Mouse (Mus musculus) adrenal gland, postnatal 25 days (tissue): Measurements from ENCODE around the gene Neil1. TPM values are rescaled to one million over a fixed set of nuclear protein-coding genes. Genes with fewer than 3 reads are reported as not detected.

Source experiments
- DNase-seq: peaks from one replicate; pipeline ENCODE4 v3.0.0; 2021; ENCODE audit warnings: mixed read lengths
- long read RNA-seq: library from polyadenylated mRNA; stranded (forward); transcript quantifications from one replicate; pipeline ENCODE4 v2.0.0, GENCODE M21; 2021
- total RNA-seq: library from RNA; stranded (reverse); gene quantifications from 2 replicates; pipeline ENCODE4 v1.2.3, GENCODE M21; 2021

Gene Neil1
- 8.9 and 13.9 TPM in 2 replicates for total RNA-seq
- long read RNA-seq, transcript Neil1-203 (10 exons, 1,693 nt) = major isoform, 7 of 11 reads
- long read RNA-seq, partial matches to known transcripts = 1 of 11 reads
- long read RNA-seq, other reads (novel, unspliced or antisense) = 2 of 11 reads

DNA sequence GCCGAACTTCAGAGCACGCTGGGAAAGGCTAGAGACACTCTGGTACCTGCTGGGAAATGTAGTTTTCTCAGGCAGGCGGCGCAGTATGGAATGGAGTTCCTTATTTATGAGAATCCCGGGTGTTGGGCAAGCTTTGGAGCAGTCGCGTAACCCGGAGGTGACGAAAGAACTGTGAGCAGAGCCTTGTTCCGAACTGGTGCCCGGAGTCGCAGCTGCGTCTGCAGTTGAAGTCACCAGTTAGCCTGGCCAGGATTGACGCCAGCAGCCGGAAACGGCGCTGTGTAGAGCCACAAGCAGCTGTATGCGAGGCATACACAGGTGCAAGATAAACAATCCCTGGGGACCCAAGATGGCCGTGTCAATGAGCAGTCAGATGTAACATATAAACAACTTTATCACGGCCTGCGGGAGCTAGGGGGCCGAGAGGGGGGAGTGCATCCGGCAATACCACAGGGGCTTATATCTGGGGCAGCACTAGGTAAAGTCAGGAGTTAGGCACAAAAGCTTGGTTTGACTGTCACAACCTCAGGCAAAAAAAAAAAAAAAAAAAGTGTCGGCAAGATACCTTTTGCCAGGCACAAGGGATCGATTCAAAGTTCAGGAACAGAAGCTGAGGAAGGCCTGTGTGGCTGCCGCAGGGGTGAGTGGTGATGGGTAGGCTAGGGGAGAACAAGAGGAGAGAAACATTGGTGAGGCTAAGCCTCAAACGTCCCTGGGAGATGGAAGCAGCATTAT lies at the start of gene Neil1:
TSS of gene Neil1 (minus strand) at position 162 of the 735 bp plus-strand sequence.
- peak; percentile 75 for DNase-seq

DNA sequence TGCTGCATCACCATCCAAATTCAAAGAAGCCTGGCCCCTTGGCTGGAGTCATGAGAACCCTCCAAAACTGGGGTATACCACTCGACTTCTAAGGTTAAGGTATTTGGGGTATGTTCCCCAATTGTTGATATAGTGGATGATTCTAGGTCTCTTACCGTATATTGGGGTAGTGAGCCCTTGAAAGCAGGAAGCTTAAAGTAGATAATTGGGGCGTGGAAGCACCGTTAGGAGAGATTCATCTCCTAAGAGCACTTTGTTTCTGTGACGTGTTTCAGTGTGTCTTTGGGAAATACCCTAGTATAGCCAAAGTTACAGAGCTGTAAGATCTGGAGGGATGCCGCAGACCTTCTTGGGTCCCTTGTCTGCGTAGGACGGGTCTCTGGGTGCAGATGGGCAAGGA lies 49.3 kb upstream of the Neil1 start:
- DNase-seq = no peak

DNA sequence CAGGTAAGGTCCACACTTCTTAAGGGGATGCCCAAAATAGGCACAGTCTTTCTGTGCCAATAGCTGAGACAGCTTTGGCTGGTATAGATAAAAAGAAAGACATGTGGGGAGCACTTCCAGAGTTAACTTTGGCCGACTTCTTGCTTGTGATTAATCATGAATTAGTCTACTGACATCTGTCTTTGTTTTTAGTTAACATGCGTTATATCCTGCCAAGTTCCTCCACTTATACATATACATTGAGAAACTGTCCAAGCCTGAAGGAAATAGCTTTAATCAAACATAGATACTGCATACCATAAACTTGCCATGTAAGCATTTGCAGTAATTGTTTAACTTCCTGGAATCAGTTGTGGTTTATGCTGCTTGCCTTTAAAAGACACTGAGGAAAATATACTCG lies 48.6 kb upstream of the Neil1 start:
- DNase-seq = no peak

DNA sequence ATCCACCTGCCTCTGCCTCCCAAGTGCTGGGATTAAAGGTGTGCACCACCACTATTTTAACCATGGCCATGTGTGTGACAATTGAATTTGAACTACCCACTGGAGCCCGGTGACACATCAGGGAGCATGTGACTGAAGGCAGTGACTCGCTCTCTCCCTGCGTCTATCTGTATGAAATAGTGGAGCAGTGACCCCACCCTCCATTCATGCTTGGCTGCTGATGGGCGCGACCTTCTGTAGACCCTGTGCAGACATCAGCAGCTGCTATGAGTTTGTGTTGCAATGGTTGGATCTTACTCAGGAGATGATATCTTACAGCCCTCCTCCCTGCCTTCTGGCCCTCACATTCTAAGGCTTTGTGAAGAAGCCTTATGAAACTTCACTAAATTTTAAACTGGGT lies 20.3 kb upstream of the Neil1 start:
- no peak for DNase-seq

- no peak for DNase-seq
Observed at GRCm38 (mm10) chr9:57166173-57166572, 18.1 kb upstream of the Neil1 start.

DNA sequence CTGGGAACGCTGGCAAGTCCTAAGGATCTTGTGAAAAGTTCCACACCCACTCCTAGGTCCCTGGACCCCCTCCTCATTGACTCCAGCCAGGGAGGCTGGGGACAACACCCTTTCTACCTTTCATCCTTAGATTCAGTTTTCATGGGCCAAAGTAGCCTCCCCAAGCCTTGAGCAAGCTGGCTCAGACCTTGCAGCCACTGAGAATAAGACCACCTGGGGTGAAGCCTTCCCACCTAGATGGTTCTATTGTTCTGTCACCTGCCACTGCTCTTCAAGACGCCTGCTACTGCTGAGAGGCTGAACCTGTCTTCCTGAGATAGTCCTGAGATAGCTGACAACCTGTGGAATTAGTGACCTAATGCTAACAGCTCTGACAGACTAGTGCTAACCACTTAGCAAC lies 15.0 kb upstream of the Neil1 start:
- no peak for DNase-seq

DNA sequence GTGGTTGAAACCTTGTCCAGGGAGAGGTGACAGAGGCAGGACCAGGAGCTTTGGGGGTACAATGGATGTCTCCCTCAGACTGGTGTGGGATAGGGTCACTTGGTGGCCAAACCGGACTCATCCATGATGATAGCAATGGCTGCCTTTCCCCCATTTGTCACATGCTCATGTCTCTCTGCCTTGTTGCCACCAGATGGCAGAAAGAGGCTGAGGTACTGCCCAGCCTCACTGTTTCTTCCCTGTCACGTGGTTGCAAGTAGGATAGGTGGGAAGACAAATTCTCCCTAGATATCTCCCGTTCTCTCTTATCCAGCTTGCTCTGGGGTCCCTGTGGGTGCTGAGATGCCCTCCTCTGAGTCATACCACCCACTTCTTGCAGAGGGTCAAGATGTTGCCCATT lies 14.4 kb upstream of the Neil1 start:
- DNase-seq = no peak

GRCm38 (mm10) chr9:57158506-57158905 lies 10.4 kb upstream of the Neil1 start:
- DNase-seq = no peak

GRCm38 (mm10) chr9:57158013-57158470 lies 9.9 kb upstream of the Neil1 start, which contains the start of gene Commd4:
TSS of gene Commd4 (minus strand) at chr9:57158331.
- peak; percentile 85 for DNase-seq

DNA sequence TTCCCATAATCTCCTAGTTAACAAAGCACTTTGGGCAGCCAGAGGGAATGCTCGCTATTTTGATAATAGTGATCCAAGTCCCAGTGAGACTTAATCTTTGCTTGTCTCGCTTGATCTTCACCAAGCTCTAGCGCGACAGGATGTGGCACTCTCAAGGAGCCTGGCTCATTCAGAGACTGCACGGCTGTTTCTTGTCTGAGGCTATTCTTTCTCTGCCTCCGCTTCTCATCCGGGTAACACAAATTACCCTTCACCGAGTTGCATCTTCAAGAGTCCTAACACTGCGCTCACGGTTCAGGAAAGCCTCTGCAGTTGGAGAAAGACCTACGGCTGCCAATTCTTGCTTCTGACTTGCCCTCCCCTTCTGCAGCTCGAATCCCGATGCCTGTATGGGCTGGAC lies 9.4 kb upstream of the Neil1 start:
- DNase-seq = no peak

DNA sequence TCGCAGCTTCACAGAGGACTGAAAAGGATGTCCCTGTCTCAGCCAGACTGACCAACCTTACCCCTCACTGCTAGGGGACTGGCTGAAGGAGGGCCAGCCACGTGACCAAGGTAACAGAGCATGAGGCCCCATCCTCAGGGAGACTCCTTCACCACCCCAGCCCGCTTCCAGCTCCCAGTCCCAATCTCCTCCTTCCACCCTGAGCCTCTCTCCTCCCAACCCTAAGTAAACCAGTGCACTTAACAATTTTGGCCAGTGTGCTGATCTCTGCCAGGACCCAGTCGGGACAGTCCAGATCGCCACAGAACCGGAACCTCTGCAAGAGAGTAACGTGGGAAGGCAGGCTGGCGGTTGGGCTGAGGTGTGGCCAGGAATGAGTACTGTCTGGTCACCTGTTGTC lies 8.7 kb upstream of the Neil1 start:
- DNase-seq = no peak

DNA sequence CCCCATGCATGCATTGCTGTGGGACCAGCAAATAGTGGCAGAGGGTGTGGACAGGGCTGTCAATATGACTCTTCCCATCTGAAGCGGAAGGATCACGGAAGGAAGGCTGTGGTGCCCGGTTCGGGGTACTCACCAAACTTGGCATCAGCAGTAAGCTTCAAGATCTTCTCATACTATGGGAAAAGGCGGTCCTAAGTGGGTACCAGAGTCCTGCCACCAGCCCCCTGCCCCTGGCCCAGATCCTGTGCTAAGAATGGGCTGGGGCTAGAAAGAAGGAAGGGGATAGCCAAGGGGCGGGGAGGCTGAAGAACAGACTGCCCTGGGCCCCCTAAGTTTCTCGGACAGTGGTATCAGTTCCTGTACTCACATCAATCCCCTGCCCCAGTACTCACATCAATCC lies 8.3 kb upstream of the Neil1 start:
- no peak for DNase-seq

GRCm38 (mm10) chr9:57152331-57152730 lies 4.2 kb upstream of the Neil1 start:
- no peak for DNase-seq

GRCm38 (mm10) chr9:57150192-57150591 lies 2.1 kb upstream of the Neil1 start:
- no peak for DNase-seq

DNA sequence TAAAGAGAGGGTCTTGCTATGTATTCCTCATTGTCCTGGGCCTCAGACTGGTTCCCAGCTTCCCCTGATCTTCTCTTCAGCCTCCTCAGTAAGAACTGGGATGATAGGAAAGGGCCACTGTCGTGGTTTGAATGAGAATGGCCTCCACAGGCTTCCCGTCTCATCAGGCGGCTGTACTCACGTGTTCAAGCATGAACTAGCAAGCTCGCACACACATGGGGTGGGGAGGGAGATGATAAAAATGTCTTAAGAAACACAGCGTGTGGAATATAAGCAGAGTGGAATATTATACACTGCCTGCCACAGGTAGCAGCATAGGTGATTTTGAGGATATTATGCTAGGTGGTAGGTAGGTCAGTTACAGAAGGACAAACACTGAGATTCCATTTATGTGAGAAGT lies 916 bp upstream of the Neil1 start:
- no peak for DNase-seq

- no peak for DNase-seq
Observed at GRCm38 (mm10) chr9:57147205-57148143, 631 bp downstream of the Neil1 start.

DNA sequence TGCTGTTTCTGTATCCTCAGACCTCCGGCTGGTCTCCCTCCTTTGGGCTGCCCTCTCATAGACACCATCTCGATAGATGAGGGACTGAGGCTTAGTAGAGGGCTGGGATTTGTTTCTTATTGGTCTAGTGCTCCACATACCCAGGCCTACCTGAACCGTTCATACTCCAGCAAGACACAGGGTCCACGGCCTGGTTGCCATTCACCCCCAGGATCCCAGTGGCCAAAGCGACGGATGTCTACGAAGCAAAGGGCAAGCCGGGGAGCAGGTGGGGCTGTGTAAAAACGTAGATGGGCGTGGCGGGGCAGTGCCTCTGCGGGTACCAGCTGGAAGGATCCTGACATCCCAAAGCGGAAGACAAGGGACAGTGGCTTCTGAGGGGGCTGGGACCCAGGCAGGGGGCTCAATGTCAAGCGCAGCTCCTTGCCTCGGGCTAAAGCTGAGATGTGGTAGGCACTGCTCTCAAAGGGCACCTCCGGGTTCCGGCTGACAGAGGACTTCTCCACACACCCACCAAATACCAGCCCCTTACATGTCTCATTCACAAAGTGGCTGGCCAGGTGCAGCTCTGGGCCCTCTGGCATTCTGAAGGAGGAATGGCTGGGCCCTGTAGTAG lies 1.5 kb downstream of the Neil1 start:
- no peak for DNase-seq

DNA sequence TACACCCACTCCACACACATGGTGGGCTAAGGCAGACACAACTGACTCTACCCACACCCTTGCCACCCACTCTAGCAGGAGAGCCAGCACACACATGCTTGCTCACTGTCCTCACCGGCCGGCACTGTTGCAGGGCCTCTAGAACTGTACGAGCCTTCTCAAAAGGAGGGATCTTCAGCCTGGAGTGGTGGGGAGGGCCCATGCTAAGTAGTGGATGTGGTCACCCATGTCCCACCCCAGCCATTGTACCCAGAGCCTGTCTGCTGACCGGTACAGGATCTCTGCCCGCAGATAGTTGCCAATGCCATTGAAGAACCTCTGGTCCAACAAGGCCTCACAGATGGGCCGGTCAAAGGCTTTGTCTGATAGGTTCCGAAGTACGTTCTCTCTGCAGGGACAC lies 3.3 kb downstream of the Neil1 start:
- no peak for DNase-seq

GRCm38 (mm10) chr9:57143212-57143611 lies 4.9 kb downstream of the Neil1 start:
- DNase-seq = no peak

DNA sequence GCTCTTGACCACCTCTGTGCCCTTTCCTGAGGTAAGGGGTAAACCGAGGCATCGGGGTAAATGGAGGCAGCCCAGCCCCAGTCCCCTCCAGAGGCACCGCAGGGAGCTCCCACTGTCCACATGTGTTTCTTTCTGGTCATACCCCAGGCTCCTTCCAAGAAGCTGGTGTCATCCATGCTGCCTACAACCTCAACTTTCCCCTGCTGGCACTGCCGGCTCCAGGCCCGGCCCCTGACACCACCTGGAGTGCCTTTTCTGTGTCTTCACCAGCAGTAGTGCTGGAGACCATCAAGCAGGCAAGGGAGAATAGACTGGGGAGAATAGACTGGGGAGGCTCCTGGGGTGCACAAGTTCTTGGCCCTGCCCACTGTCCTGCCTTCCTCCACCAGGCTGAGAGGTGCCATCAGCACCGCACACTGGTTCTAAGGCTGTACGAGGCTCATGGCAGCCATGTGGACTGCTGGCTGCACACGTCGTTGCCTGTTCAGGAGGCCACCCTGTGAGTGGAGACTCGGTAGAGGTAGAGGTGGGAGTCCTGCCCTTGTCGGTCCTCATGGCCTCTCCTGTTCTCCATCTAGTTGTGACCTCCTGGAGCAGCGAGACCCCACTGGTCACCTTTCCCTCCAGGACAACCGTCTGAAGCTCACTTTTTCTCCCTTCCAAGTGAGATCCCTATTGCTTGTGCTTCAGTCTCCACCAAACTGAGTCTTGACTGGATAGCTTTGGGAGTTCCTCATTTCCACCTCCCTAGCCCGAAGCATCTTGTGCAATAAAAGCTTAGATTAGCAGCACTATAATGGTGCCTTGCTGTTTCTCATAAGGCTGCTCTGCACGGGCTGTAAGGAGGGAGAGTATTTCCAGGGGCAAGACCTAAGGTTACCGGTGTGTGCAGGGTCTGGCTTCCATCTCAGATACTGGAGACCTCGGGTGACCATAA lies 6.4 kb downstream of the Neil1 start:
- no peak for DNase-seq

DNA sequence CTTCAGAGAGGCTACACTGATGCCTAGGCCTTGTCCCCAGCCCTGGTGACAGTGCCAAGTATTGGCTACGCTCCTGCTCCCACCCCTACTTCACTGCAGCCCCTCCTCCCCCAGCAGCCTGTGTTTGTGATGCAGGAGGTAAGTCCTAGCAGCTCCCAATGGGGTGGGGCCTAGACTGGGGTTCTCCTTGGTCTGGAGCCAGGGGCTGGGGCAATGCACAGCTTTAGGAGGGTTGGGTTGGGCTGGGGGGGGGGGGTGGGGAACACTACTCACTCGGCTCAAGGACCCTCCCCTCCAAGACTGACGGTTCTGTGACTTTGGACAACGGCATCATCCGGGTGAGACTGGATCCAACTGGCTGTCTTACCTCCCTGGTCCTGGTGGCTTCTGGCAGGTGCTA lies 8.5 kb downstream of the Neil1 start:
- no peak for DNase-seq
